Mouse (Mus musculus): ENCODE data around the gene Gm14137.

GRCm38 (mm10) chr2:119208344-119209175 is 34.3 kb downstream of the Gm14137 start, which contains the start of the genes Zfyve19 and Dnajc17:
- TF ChIP-seq CTCF (IDR thresholded peaks at IDR 0.05; ENCODE audit: control insufficient read depth, insufficient read depth, insufficient read length), result no peak
- TF ChIP-seq CEBPB (IDR thresholded peaks at IDR 0.05; ENCODE audit: low read depth), result no peak
- TF ChIP-seq MAX (IDR thresholded peaks at IDR 0.05), result peak; percentile 33
- TF ChIP-seq USF1 (IDR thresholded peaks at IDR 0.05; ENCODE audit: low read depth), result no peak
